Mouse (Mus musculus): Measurements from ENCODE around the gene Bcl2l14.

The Bcl2l14 gene

DNA sequence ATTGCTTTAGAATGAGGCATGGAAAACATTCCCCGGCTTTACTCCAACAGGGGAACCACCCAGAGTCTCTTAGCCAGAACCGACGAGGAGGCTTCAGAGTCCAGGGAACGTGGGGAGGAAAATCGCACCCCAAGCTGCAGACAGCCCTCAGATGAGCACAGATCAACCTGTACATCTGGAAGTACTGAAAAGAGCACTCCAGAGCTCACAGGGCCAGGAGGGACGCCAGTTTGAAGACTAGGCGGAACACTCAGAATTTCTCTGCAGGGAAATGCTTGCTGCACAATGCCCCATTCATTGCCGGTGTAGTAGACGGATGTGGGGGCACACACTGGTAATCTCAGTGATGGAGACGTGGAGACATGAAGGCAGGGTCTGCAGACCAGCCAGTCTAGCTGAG, 43.9 kb downstream of the Bcl2l14 start:
- in situ Hi-C loops (cut with MboI, MseI) = loop anchor here (25.0 kb wide), 1 partner anchor 728 kb away; no protein-coding TSS in a partner anchor

DNA sequence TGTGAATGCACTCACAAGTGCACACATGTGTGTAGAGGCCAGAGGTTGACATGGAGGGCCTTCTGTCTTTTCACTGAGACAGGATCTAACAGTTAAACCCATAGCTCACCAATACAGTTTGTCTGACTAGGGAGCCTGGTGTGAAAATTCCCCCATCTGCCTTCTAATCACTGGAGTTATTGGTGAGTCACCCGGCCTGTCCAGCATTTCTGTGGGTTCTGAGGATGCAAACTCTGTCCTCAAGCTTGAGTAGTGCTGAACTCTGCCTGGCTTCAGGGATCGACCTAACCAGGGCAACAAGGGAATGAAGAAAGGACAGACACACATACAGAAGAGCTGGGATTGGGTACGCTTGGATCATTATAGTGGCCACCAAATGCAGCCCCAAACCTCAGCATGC, 45.6 kb downstream of the Bcl2l14 start:
- in situ Hi-C loops (cut with MboI, MseI) = loop anchor here (25.0 kb wide), 1 partner anchor 729 kb away; no protein-coding TSS in a partner anchor

DNA sequence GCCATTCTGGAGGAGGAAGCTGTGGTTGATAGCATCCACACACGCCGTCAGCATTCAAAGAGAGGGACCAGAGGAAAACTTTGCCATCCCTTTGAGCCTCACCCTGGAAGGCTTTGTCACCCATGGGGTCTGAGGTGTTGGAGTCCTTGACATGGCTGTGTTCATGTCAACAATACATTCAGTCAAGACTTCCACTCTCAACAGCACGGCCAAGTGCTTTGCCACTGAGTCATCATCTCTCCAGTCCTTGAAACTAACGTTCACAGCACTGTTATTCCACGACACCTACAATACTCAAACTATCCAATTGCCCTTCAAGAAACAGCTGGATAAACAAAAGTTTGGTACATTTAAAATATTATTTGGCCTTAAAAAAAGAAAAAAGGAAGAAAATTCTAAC, 46.1 kb downstream of the Bcl2l14 start:
- in situ Hi-C loops (cut with MboI, MseI) = loop anchor here (25.0 kb wide), 1 partner anchor 730 kb away; no protein-coding TSS in a partner anchor

DNA sequence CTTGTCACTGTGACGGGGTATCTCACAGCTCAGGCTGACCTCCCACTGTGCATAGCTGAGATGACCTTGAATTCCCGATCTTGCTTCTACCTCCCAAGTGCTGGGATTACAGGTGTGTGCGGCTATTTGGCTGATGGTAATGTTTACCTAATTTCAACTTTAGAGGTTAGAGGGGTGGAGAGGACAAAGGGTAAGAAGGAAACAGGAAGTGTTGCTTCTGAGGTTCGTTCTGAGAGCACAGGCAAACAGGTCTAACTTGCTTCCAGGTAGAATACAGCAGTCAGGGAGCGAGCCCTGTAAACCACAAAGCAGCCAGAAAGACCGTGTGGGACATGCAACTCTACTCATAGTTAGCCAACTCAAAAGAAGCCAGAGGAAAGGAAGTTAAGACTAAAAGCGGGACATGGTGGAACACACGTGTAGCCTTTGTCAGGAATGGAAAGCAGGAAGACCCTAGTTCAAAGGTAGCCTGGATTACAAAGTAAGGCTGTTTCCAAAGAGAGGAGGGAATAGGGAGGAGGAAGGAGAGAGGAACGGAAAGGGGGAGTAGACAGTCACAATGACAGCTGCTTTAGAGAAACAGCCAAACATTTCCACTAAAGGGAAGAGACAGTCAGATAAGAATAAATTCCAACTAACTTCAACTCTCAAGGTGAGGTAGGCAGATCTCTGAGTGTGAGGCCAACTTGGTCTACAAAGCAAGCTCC, 47.2 kb downstream of the Bcl2l14 start:
- in situ Hi-C loops (cut with MboI, MseI) = loop anchor here (25.0 kb wide), 1 partner anchor 731 kb away; no protein-coding TSS in a partner anchor

DNA sequence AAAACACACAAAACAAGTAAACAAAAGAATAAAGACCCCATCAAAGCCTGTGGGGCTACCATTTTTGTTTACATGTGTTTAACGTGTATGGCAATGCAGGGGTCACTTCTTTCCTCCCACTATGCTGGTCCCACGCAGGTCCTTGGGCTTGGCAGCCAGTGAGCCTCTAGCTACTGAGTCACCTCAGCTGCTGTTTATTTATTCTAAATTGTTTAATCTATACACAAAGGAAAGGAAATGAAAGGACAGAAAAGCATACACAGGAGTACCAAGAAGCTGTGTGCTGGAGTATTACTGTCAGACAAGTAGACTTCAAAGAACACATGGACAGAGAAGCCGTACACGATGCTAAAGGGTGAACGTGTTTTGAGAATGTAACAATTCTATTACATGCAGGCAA, 47.8 kb downstream of the Bcl2l14 start:
- in situ Hi-C loops (cut with MboI, MseI) = loop anchor here (25.0 kb wide), 1 partner anchor 732 kb away; no protein-coding TSS in a partner anchor

DNA sequence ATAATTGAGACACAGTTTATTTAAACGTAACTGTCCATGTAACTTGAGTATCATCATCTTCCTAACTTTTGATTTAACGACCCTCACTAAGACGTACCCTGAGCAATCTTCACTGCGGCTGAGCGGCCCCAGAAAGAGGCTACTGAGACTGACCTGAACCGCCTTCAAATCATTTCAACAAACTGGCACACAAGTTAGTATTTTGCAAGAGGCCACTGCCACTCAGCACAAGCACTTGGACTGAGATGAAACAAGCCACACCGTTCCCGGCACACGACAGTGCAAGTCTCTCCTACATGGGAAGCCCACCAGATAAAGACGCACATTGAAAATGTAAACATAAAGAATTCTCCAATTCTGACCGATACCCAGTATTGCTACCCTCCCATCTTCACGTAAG, 52.3 kb downstream of the Bcl2l14 start:
- in situ Hi-C loops (cut with MboI, MseI) = loop anchor here (25.0 kb wide), 1 partner anchor 736 kb away; no protein-coding TSS in a partner anchor

DNA sequence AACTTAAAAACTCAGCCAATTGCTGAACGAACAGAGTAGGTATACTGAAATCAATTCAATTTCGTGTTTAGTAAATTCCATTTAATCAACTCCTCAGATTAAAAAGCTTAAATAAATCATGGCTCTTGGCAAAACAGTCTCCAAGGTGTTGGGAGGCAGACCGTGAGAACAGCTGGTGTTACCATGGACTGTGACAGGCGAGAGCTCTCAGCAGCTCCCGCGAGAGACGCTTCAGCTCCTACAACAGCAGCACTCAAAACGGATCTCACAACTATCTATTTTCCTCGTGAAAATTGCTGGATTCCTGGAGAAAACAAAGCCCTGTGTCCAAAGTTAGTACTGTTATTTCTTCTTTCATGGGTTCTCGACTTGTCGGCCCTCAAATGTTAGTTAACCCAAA, 53.8 kb downstream of the Bcl2l14 start:
- in situ Hi-C loops (cut with MboI, MseI) = loop anchor here (25.0 kb wide), 1 partner anchor 738 kb away; no protein-coding TSS in a partner anchor

DNA sequence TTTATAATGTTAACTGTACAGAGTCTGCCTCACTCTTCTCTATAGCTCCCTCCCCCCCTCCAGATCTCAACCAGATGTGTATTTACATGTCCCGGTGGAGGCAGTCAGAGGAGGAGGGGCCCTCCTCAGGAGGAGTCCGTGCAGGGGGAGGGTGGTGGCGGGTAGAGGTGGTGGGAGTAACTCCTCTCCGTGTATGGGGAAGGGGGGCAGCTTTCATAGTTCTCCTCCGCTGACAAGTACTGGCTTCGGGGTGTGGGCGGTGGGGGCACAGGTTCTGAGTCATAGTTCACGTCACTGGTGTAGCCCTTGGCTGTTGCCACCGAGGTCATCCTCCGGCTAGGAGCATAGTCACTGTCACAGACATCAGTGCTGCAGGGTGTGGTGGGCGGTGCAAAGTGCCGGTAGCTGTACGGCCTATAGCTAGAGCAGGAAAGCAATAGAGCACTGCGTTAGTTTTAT, 54.6 kb downstream of the Bcl2l14 start:
- in situ Hi-C loops (cut with MboI, MseI) = no loop called here

DNA sequence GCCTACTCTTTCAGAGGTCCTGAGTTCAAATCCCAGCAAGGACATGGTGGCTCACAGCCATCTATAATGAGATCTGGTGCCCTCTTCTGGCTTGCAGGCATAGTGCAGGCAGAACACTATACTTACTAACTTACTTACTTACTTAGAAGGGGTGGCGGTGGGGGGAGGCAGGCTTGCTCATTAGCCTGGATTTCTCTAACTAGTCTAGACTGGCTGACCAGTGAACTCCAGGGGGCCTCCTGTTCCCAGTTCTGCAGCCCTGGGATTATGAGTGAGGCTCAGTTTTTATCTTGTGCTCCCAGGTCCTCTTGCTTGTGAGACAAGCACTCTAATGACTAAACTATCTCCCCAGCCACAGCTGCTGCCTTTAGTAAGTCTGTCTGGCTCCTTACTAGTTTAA, 58.0 kb downstream of the Bcl2l14 start:
- in situ Hi-C loops (cut with MboI, MseI) = no loop called here

DNA sequence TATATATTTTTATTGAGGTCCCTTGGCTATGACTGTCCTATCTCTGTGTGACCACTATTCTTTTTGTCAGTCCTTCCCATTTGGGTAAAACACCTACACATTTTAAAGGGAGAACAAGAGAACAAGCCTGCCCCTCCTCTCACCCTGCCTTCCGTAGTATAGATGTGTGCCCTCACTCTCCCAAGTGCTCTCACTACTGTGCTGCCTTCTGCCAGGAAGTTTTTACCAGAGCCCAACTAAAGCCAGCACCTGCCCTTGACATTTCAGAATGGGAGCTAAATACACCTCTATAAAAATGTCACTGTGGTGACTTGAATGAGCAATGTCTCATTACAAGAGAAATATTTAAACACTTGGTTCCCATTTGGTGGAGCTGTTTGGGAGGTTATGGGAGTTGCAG, 62.3 kb downstream of the Bcl2l14 start:
- in situ Hi-C loops (cut with MboI, MseI) = no loop called here

DNA sequence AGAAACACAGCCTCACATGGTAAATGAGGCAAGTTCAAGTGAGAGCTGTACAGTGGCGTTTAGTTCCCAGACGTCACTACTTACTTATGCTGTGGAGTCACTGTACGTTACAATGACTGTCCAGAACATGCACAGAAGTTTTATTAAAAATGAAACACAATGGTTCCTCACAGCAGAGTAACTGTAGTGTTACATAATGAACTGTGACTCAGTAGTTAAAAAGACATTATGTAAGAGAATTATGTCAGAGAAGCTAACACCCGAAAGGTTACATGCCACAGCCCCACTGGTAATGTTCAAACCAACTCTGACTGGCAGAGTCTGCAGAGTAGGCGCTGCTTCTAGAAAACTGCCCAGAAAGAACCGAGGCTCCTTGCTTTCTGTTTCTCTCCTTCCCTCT, 65.1 kb downstream of the Bcl2l14 start:
- in situ Hi-C loops (cut with MboI, MseI) = no loop called here

DNA sequence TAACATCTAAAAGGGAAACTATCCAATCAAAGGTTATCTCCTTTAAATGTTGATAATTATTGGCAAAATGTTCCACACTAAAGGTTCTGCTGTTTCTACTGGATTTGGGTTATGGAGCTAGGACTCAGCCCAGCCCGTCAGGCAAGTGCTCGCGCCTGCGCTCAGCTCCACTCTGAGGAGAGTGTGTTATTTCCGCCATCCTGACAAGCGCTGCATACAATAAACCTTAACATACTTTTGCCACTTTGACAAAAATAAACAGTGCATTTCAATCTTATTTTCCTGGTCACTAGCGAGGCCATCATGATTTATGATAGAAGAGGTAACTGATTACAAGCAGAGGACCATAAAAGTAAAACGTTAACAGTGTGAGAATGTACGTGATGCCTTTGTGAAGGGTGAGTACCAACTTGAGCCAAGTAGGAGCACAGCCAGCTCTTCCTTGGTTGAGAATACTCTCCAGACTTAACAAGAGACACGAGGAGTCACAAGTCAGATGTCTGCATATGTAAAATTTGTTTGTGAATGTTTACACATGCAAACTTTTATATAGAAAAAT, 70.6 kb downstream of the Bcl2l14 start:
- in situ Hi-C loops (cut with MboI, MseI) = no loop called here

DNA sequence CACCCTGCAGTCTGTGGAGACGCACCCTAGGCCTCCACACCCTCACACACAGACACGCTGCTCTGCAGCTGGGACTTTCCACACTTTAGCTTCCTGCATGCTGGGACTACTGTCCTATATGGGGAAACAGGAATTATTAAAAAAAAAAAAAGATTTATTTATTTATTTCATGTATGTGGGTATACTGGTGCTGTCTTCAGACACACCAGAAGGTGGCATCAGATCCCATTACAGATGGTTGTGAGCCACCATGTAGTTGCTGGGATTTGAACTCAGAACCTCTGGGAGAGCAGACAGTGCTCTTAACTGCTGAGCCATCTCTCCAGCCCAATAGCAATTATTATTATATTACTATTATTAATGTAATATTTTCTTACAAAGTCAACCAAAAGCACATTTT, 73.2 kb downstream of the Bcl2l14 start:
- in situ Hi-C loops (cut with MboI, MseI) = no loop called here

DNA sequence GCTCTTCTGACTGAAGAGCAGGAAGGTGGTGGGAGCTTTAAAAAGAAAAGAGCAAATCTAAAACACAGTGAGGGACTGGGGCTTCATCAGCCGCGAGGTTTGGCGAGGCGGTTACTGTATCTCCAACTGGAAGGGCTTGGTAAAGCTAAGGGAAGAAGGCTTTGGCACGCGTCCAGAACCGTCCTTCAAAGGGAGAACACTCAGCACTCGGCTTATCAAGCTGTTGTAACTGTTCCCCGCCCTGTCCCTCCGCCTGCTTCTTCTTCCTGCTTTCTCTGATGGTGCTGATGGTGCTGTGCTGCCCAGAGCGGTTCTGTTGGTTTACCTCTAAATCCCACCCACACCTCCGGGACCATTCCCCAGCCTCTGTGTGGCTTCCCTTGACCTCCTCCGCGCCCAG, 74.7 kb downstream of the Bcl2l14 start:
- in situ Hi-C loops (cut with MboI, MseI) = no loop called here

DNA sequence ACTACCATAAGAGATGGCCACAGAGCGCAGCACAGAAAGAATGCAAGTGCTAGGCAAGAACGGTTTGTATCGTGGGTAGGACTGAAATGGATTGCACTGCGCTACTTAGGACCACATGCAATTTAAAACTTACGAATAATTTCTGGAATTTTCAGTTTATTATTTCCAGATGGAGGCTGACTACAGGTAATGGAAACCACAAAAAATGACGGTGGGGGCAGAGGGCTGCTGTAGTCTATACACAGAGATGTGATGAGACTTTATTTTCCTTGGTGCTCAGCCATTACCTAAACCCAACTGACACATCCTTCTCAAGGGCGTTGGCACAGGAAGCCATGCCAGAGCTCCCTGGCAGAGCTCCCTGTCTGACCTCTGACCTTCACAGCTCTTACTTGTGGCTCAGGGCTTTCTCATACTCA, 77.0 kb downstream of the Bcl2l14 start:
- in situ Hi-C loops (cut with MboI, MseI) = no loop called here

DNA sequence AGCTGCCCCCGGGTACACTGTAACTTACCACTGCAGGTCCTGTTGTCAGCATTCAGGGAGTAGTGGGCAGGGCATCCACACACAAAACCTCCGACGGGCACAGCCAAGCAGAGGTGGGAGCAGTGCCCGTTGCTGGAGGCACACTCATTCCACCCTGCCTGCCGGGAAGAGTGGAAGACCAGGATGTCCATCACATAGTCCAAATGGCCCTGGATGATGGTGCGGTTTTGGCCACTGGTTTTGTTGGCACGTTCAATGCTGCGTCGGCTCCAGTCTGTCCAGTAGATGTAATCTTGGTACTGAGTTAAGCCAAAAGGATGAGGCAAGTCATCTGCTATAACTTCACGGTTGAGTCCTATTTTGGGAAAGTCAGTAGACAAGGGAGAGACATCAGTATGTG, 83.4 kb downstream of the Bcl2l14 start:
- in situ Hi-C loops (cut with MboI, MseI) = no loop called here

DNA sequence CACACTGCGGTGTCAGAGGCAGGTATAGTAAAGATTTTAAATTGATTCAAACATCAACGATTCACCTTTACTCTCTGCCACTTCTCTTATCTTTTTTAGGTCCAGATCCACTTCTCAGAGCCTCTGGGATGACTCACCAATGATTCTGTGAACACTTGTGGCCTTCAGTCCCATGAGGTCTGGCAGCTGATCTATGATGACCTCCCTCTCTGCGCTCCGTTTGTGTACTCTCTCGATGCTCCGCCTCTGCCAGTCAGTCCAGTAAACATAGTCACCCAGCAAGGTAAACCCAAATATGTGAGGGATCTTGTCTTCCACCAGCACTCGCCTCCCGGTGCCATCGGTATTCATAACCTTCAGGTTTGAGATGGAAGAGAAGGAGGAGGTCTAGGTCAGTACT, 90.2 kb downstream of the Bcl2l14 start:
- in situ Hi-C loops (cut with MboI, MseI) = no loop called here

All from T-helper 17 cell (primary cell).